Mouse (Mus musculus) megakaryocyte-erythroid progenitor cell, adult 5-6 weeks (primary cell): ENCODE data around the gene H2-Q10. TPM values are rescaled to one million over a fixed set of nuclear protein-coding genes. Genes with fewer than 3 reads are reported as not detected.

Source experiments
- ATAC-seq: replicated peaks from 2 replicates; pipeline ENCODE4 v1.8.0; 2016; ENCODE audit warnings: mild to moderate bottlenecking, inconsistent platforms; ENCODE audit not compliant: severe bottlenecking, poor library complexity, low FRiP score, low TSS enrichment
- total RNA-seq, 2 experiments: library from RNA; stranded (forward) in 1 of 2; stranded (reverse) in 1 of 2; fragments of 200-1000, 215-1000 nt in 1 of 2; fragments of >200 nt in 1 of 2; fragmentation: Nextera tagmentation in 1 of 2; gene quantifications; 2 replicates each; pipeline ENCODE4 v1.2.3; 2014 to 2017

H2-Q10 gene
- total RNA-seq, 2 experiments from 2014 or later: 0.28 to 0.98 TPM

DNA sequence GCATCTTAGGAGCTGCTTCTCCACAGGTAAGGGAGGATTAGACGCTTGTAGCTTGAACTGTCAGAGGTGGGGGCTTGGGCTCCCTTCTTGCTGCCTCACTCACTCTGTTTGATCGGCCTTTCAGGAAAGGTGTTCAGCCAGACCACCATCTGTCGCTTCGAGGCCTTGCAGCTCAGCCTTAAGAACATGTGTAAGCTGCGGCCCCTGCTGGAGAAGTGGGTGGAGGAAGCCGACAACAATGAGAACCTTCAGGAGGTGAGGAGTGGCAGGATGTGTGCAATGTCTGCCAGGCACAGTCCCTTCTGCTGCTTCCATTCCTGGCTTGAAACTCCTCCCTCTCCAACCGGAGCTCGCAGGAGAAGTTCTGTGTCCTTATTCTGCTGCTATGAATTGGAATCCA, 39.4 kb downstream of the H2-Q10 start:
- ATAC-seq: no peak

DNA sequence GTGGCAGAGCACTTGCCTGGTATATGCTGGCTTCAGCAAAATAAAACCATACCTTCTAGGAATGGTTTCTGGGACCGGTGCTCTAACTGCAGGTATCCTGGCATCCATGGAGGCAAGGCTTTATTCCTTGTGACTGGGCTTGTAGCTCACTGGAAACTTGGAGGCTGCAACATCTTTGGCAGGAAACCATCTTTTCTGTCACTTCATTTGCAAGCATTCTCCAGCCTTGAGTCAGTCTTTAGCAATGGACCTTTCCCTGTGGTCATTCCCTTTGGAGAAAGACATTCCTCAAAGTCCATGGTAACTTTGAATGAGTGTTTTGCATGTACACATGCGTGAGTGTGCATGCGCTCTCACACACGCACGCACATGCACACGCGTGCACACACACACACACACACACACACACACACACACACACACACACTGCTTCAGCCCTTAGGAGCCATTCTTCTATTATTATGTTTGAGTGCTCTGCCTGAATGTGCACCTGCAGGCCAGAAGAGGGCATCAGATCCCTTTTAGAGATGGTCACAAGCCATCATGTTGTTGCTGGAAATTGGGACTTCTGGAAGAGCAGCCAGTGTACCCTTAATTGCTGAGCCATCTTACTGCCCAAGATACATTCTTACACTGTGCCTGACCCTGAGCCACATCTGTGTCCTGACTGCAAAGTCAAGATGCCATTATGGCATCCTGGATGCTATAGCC, 43.2 kb downstream of the H2-Q10 start:
- no peak for ATAC-seq

DNA sequence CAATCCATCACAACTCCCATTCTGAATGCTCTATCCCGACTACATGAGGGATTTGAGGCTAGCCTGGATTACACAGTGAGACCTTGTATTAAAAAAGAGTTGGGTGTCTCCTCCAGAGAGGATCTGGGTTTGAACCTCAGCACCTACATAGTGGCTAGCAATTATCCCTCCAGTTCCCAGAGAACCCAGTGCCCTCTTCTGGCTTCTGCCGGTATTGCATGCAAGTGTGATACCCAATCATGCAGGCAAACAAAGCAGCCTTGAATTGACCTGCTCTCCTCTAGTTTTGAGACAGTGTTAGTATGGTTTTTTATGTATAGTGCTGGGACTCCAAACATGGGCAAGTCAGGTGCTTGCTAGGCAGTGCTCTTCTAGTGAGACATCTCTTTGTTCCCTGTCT, 44.0 kb downstream of the H2-Q10 start:
- ATAC-seq: no peak; the same call in 1 of the 2 replicates

- ATAC-seq: no peak
Observed at GRCm38 (mm10) chr17:35514756-35515155, 44.9 kb downstream of the H2-Q10 start.

DNA sequence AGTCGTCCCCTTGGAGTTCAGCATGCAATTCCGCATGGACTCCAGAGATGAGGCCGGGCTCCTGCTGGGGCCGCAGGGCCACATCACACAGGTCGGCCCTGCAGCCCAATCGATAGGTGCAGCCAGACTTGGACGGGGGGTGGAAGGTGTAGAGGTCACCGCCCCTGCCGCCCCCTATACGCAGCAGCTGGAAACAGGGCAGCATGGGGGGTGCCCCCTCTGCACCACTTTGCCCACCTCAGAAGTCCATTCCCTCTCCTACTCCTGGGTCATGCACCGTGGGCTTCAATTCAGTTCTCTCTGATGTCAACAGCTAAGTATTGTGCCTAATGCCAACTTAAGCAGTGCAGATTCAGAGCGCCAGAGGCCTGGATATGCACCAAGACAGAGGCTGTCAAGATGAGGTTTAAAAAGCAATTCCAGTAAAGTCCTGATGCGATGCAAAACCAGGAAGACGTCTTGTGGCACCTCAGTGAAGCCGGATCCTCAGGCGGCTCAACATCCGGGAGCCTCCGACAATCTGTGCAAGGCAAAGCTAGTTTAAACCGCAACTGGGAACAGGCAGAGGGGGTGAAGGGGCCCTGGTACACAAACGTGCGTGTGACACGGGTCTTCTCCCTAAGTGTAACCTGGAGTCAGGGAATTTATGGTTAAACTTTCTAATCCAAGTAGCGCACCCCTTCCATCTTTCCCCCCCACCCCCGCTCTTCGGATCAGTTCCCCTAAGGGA, 46.2 kb downstream of the H2-Q10 start:
- ATAC-seq: no peak

DNA sequence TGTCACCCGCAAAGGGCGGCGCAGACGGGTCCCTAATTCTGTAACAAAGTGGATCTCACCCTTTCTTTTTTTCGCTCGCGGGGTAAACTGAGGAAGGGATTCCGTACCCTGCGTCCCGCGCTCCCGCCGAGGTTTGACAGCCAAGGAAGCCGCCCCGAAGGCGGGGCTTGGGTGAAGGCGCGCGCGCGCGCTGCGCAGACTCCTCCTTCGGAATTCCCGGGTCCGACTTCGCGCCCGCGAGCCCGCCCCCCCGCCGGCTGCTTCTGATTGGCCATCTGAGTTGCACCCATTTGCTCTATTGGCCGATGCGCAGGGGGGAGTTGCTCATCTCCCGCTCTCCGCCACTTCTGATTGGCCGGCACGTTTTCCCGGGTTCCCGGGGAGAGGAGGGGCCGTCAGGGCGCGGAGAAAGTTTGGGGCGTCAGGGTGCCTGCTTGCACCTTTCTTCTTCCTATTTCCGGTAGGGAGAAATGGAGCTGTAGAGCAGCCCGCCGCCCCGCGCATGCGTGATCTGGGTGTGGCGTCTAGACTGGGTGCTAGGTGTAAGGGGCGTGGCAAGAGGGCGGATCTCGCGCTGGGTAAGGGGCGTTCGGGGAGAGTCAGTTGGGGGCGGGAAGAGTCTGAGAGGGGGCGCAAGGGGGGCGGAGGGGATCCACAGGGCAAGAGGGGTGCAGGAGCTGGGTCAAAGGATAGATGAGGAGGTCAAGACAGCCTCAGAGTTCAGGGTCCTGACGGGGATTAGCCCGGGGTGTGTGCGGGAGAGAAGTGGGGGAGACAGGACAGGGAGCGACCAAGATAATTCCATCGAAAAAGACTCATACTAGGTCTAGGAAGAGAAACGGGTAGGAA, 47.0 kb downstream of the H2-Q10 start, which contains the start of the genes Tcf19 and Cchcr1:
Gene Tcf19, minus strand, starts transcription at position 173 of the 849 bp plus-strand sequence.
Gene Cchcr1, plus strand, starts transcription at position 449 of the 849 bp plus-strand sequence.
- peak; percentile 95 for ATAC-seq

DNA sequence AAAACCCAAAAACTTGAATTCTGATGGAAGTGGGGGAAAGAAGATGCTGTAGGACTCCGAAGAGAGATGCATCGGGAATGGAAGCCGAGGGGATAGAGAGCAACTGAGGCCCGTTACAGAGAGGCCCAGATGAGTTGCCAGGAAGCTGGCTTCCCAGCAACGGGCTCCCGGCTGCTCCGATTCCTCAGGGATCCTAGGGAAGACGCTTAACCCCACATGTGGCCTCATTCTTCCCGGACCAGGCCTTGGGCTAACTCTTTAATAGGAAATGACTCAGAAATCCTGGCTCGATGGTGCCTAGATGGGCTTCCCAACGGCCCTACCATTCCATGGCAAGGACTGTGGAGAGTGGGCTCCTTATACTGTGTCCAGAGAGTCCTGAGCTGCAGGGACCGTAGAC, 47.6 kb downstream of the H2-Q10 start:
- ATAC-seq: no peak

Other genes with a start within 250 kb of the H2-Q10 start
- not detected in 2 replicates for gene Gm16181, start 249.3 kb upstream of the H2-Q10 start, total RNA-seq (2014; fragmentation: Nextera tagmentation)
- gene Gm16181, start 249.3 kb upstream of the H2-Q10 start, total RNA-seq (2017): not detected in 2 replicates
- 4.5 and 8.0 TPM in 2 replicates for gene Atp6v1g2, start 236.4 kb upstream of the H2-Q10 start, total RNA-seq (2014; fragmentation: Nextera tagmentation)
- 0.99 and 2.2 TPM in 2 replicates for gene Atp6v1g2, start 236.4 kb upstream of the H2-Q10 start, total RNA-seq (2017)
- 8.8 and 10.1 TPM in 2 replicates for gene Nfkbil1, start 234.3 kb upstream of the H2-Q10 start, total RNA-seq (2014; fragmentation: Nextera tagmentation)
- 3.5 and 10.1 TPM in 2 replicates for gene Nfkbil1, start 234.3 kb upstream of the H2-Q10 start, total RNA-seq (2017)
- 488 and 550 TPM in 2 replicates for gene Ddx39b, start 228.3 kb upstream of the H2-Q10 start, total RNA-seq (2014; fragmentation: Nextera tagmentation)
- 211 and 221 TPM in 2 replicates for gene Ddx39b, start 228.3 kb upstream of the H2-Q10 start, total RNA-seq (2017)
- gene H2-D1, start 207.4 kb upstream of the H2-Q10 start, total RNA-seq (2014; fragmentation: Nextera tagmentation): 237 and 344 TPM in 2 replicates
- 289 and 334 TPM in 2 replicates for gene H2-D1, start 207.4 kb upstream of the H2-Q10 start, total RNA-seq (2017)
- not detected in 2 replicates for gene H2-Q1, start 149.7 kb upstream of the H2-Q10 start, total RNA-seq (2014; fragmentation: Nextera tagmentation)
- gene H2-Q1, start 149.7 kb upstream of the H2-Q10 start, total RNA-seq (2017): not detected in 2 replicates
- gene H2-Q2, start 127.8 kb upstream of the H2-Q10 start, total RNA-seq (2014; fragmentation: Nextera tagmentation): not detected in 2 replicates
- not detected in 2 replicates for gene H2-Q2, start 127.8 kb upstream of the H2-Q10 start, total RNA-seq (2017)
- gene H2-Q4, start 90.5 kb upstream of the H2-Q10 start, total RNA-seq (2014; fragmentation: Nextera tagmentation): 25.7 and 26.1 TPM in 2 replicates
- 19.4 and 44.3 TPM in 2 replicates for gene H2-Q4, start 90.5 kb upstream of the H2-Q10 start, total RNA-seq (2017)
- gene H2-Q6, start 45.2 kb upstream of the H2-Q10 start, total RNA-seq (2014; fragmentation: Nextera tagmentation): 76.1 and 91.9 TPM in 2 replicates
- gene H2-Q6, start 45.2 kb upstream of the H2-Q10 start, total RNA-seq (2017): 52.5 and 77.9 TPM in 2 replicates
- 135 and 179 TPM in 2 replicates for gene H2-Q7, start 30.9 kb upstream of the H2-Q10 start, total RNA-seq (2014; fragmentation: Nextera tagmentation)
- gene H2-Q7, start 30.9 kb upstream of the H2-Q10 start, total RNA-seq (2017): 47.7 and 71.0 TPM in 2 replicates
- gene Pou5f1, start 35.9 kb downstream of the H2-Q10 start, total RNA-seq (2014; fragmentation: Nextera tagmentation): 0.50 TPM in 1 of 2 replicates, not detected in the other
- 0.38 TPM in 1 of 2 replicates, not detected in the other for gene Pou5f1, start 35.9 kb downstream of the H2-Q10 start, total RNA-seq (2017)
- gene Tcf19, start 46.7 kb downstream of the H2-Q10 start, total RNA-seq (2014; fragmentation: Nextera tagmentation): 18.8 and 27.5 TPM in 2 replicates
- 4.7 and 8.1 TPM in 2 replicates for gene Tcf19, start 46.7 kb downstream of the H2-Q10 start, total RNA-seq (2017)
- 9.3 and 24.6 TPM in 2 replicates for gene Cchcr1, start 47.0 kb downstream of the H2-Q10 start, total RNA-seq (2014; fragmentation: Nextera tagmentation)
- gene Cchcr1, start 47.0 kb downstream of the H2-Q10 start, total RNA-seq (2017): 11.6 and 13.3 TPM in 2 replicates
- gene Psors1c2, start 63.1 kb downstream of the H2-Q10 start, total RNA-seq (2014; fragmentation: Nextera tagmentation): not detected in 2 replicates
- gene Psors1c2, start 63.1 kb downstream of the H2-Q10 start, total RNA-seq (2017): not detected in 2 replicates
- gene Cdsn, start 82.0 kb downstream of the H2-Q10 start, total RNA-seq (2014; fragmentation: Nextera tagmentation): not detected in 2 replicates
- not detected in 2 replicates for gene Cdsn, start 82.0 kb downstream of the H2-Q10 start, total RNA-seq (2017)
- gene 2300002M23Rik, start 97.4 kb downstream of the H2-Q10 start, total RNA-seq (2014; fragmentation: Nextera tagmentation): not detected in 2 replicates
- not detected in 2 replicates for gene 2300002M23Rik, start 97.4 kb downstream of the H2-Q10 start, total RNA-seq (2017)
- not detected in 2 replicates for gene Sfta2, start 131.5 kb downstream of the H2-Q10 start, total RNA-seq (2014; fragmentation: Nextera tagmentation)
- not detected in 2 replicates for gene Sfta2, start 131.5 kb downstream of the H2-Q10 start, total RNA-seq (2017)
- not detected in 2 replicates for gene Gm9573, start 156.5 kb downstream of the H2-Q10 start, total RNA-seq (2014; fragmentation: Nextera tagmentation)
- not detected in 2 replicates for gene Gm9573, start 156.5 kb downstream of the H2-Q10 start, total RNA-seq (2017)
- gene Mucl3, start 173.6 kb downstream of the H2-Q10 start, total RNA-seq (2014; fragmentation: Nextera tagmentation): not detected in 2 replicates
- not detected in 2 replicates for gene Mucl3, start 173.6 kb downstream of the H2-Q10 start, total RNA-seq (2017)
- 32.5 and 44.2 TPM in 2 replicates for gene Vars2, start 197.5 kb downstream of the H2-Q10 start, total RNA-seq (2014; fragmentation: Nextera tagmentation)
- 8.3 and 19.1 TPM in 2 replicates for gene Vars2, start 197.5 kb downstream of the H2-Q10 start, total RNA-seq (2017)
- 30.3 and 52.4 TPM in 2 replicates for gene Gtf2h4, start 203.7 kb downstream of the H2-Q10 start, total RNA-seq (2014; fragmentation: Nextera tagmentation)
- gene Gtf2h4, start 203.7 kb downstream of the H2-Q10 start, total RNA-seq (2017): 35.0 and 40.6 TPM in 2 replicates
- not detected in 2 replicates for gene Ddr1, start 234.5 kb downstream of the H2-Q10 start, total RNA-seq (2014; fragmentation: Nextera tagmentation)
- not detected in 2 replicates for gene Ddr1, start 234.5 kb downstream of the H2-Q10 start, total RNA-seq (2017)